Mouse (Mus musculus): ENCODE measurements around the gene Prkca. TPM values are rescaled to one million over a fixed set of nuclear protein-coding genes. Genes with fewer than 3 reads are reported as not detected.
A peak's percentile ranks its signal among the peaks of the same experiment; 100 is the strongest.

The Prkca gene
- polyA plus RNA-seq, 3 experiments from 2014 or later = 16.4 to 20.1 (median 16.8) TPM

GRCm38 (mm10) chr11:108155088-108155580, 188.6 kb downstream of the Prkca start:
- no peak for ATAC-seq

- no peak for ATAC-seq
These were observed 189.5 kb downstream of the Prkca start for GRCm38 (mm10) chr11:108153997-108154841.

- no peak for ATAC-seq
These were observed 191.1 kb downstream of the Prkca start for GRCm38 (mm10) chr11:108152591-108152990.

- ATAC-seq = no peak
These were observed 193.3 kb downstream of the Prkca start for GRCm38 (mm10) chr11:108150410-108150809.

- no peak for ATAC-seq
These were observed 194.5 kb downstream of the Prkca start for GRCm38 (mm10) chr11:108149187-108149586.

GRCm38 (mm10) chr11:108148491-108148890, 195.2 kb downstream of the Prkca start:
- no peak for ATAC-seq

- ATAC-seq = no peak
These were observed 197.8 kb downstream of the Prkca start for GRCm38 (mm10) chr11:108145752-108146496.

- no peak for ATAC-seq
These were observed 198.6 kb downstream of the Prkca start for GRCm38 (mm10) chr11:108145128-108145527.

- no peak for ATAC-seq
These were observed 200.0 kb downstream of the Prkca start for GRCm38 (mm10) chr11:108143739-108144138.

- ATAC-seq = no peak
These were observed 203.7 kb downstream of the Prkca start for GRCm38 (mm10) chr11:108140028-108140427.

GRCm38 (mm10) chr11:108136341-108136740, 207.4 kb downstream of the Prkca start:
- ATAC-seq = no peak

GRCm38 (mm10) chr11:108135407-108136159, 208.1 kb downstream of the Prkca start:
- peak; percentile 35 for ATAC-seq

GRCm38 (mm10) chr11:108128593-108128992, 215.1 kb downstream of the Prkca start:
- ATAC-seq = peak; percentile 46

GRCm38 (mm10) chr11:108127908-108128307, 215.8 kb downstream of the Prkca start:
- ATAC-seq = no peak

- no peak for ATAC-seq
These were observed 221.2 kb downstream of the Prkca start for GRCm38 (mm10) chr11:108122486-108122885.

- no peak for ATAC-seq
These were observed 223.0 kb downstream of the Prkca start for GRCm38 (mm10) chr11:108120708-108121107.

GRCm38 (mm10) chr11:108119785-108120184, 223.9 kb downstream of the Prkca start:
- no peak for ATAC-seq

- ATAC-seq = no peak
These were observed 224.9 kb downstream of the Prkca start for GRCm38 (mm10) chr11:108118814-108119213.

- ATAC-seq = no peak
These were observed 225.5 kb downstream of the Prkca start for GRCm38 (mm10) chr11:108118221-108118620.

- ATAC-seq = no peak
These were observed 226.2 kb downstream of the Prkca start for GRCm38 (mm10) chr11:108117360-108118050.

- no peak for ATAC-seq
These were observed 229.6 kb downstream of the Prkca start for GRCm38 (mm10) chr11:108114091-108114490.

- no peak for ATAC-seq
These were observed 231.3 kb downstream of the Prkca start for GRCm38 (mm10) chr11:108112437-108112836.

All from inflammation-experienced regulatory T-cells, adult 6 months (primary cell).